Mouse (Mus musculus): ENCODE data around the gene Zdhhc1.

The Zdhhc1 gene

DNA sequence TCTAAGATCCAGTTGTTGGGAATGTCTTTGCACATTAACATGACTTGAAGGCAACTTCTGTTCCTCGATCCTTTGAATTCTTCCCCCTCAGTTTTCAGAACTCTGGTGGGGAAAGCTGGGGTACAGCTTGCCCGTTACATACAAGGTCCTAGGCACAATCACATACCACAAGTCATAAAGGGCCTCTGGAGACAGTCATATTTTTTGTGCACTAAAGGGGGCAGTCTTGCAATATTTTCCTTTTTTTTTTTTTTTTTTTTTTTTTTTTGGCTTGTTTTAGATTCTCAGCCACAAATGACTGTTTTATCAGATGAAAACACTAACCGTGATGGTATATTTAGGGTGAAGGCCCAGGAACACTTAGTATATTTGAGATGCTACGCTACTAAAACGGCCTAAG lies 43.4 kb downstream of the Zdhhc1 start:
- no peak for DNase-seq

DNA sequence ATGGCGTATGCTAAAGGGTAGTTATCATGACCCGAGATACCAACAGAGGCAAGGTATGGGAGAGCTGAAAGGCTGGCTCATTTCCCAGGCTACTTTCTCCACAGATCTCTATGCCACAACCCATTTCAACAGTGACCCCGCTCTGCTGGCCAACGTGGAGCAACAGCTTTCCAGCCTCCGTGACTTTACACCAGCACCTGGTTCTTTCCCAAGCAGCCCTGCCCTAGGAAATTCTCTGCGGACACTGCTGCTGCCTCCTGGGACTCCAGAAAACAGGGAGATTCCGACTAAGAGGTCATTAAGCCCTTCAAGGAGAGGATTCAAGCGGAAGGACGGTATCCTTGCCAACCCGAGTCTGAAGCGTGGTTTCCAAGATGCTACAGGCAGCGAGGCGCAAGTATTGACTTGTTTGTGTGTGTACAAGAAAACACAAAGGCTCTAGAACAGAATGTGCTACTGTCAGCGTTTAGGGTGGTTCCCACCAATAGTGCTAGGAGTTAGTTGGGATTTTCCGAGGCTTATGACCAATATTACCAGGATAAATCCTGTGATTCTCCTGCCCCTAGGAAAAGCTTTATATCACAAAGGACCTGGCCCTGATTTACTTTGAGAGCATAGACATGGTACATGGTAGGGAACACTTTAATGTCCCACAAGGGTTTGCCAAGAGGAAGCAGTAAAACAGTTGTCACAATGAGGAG lies 44.6 kb downstream of the Zdhhc1 start:
- no peak for DNase-seq

DNA sequence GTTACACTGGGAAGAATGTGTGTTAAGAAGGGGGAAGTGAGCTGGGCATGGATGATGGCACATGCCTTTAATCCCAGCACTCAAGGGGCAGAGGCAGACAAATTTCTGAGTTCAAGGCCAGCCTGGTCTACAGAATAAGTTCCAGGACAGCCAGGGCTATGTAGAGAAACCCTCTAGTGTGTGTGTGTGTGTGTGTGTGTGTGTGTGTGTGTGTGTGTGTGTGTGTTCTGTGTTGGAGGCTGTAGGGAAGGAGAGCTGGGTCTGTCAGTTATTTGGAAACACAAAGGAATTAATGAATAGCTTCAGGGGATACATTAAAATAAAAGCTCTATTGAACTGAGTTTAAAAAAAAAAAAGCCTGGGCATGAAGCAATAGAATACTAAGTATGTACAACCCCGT lies 45.7 kb downstream of the Zdhhc1 start:
- DNase-seq: no peak

DNA sequence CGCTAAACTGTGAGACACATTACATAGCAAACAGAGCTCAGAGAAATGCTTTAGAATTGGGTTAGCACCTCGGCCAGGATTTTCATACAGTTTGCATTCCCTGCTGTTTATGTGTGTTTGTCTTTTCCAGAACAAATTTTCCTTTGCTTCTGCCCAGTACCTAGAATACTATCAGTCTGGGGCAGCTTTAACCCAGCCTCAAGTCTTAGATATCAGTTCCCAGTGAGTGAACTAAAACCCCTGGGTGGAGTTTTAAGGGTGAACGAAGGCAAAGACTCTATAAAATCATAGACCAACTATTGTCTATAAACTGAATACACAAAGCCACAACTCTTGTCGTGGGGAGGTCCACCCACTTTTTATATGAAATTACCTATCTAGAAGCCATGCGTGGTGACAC lies 48.1 kb downstream of the Zdhhc1 start:
- DNase-seq: no peak

DNA sequence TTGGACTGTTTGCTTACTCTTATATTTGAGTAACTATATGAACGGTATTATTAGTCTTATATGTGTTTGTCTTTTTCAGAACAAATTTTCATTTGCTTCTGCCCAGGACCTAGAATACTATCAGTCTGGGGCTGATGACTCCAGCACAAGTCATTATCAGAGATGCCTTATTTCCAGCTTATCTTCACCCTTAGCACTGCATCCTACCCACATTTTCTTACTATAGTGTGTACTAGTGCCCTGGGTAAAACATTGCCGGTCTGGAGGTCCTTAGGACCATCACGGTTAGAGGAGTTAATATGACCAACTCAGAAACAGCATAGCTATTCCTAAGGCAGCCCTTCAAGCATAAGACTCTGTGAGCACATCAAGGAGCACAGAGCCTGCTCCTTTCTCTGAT lies 48.5 kb downstream of the Zdhhc1 start:
- no peak for DNase-seq

DNA sequence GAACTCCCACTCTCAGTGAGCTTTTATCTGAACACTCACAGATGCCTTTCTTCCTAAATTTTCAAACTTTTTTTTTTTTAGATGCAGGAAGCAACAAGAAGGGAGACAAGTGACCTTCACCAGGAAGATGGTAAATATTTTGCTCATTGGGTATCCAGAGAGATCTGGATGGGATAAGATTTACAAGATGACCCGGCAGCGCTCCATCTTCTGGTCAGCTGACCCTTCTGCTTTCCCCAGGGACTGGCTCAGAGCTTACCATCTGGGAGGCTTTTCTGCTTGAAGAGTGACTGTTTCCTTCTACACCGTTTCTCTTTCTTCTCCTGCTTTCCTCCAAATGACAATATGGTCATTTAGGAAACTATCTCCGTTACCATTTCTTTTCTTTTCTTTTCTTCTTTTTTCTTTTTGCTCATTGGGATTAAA lies 50.6 kb downstream of the Zdhhc1 start:
- DNase-seq: peak in 1 of 2 experiments; percentile 37

DNA sequence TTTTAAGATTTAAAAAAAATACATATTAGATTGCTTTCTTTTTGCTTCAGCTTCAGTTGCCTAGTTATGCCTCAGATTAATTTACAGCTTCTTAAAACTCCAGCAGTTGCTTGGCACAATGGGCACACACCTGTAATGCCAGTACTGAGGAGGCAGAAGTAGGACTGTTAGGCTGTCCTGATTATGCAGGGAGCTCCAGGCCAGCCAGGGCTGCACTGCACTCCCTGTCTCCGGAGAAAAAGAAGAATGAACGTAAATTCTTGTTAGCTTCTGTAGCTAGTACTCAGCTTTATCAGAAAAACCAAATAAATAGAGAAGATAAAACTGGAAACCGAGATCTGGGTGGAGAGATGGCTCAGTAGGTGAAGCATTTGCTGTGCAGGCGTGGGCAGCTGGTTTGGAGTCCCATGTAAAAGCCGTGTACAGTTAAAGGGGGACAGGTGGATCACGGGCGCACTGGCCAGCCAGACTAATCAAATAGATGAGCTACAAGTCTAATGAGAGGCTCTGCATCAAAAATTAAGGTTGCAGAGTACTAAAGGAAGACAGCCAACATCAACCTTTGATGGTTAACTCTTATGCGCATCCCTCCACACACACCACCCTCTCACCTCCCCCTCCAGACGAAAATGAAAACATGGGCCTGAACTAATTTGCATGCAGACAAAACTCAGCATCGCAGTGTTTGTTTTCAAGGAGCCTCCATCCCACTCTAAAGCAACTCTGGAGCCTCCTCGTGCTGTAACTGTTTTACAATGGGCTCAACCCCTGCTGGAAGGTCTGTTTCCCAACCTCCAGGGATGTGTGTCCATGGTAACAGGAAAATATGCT lies 51.2 kb downstream of the Zdhhc1 start:
- DNase-seq: no peak

DNA sequence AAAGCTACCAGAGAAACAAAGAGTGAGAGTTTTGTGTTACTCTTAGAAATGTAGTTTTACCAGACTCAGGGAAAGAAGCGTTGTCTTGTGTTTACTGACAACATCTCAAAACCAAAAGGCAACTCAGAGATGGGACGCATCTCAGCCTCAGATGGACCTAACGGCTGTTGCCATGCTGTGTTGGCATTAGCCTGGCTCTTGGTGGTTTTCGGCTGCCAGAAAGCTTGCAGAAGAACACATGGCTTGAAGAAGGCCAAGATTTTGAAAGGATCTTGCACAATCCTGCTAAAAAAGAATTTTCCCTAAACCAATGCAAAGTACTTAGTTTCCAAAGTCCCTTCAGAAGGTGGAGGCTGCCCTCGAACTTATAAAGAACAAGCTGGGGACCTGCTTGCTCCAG lies 54.0 kb downstream of the Zdhhc1 start:
- no peak for DNase-seq

DNA sequence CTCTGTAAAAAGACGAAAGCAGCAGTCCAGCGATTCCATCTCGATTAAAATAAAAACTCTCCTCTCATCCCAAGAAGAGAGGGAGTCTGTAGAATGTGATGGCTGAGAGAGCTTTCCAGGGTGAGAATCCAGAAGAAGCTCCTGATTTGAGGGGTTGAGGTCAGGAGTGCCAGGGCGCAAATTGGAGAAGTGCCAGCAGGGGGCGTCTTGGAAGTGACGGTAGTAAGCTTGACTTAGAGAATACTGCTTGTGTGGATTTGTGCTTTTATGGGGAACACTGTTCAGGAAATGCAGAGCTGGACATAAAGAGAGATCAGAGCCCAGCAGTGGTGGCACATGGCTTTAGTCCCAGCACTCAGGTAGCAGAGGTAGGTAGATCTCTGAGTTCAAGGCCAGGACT lies 55.3 kb downstream of the Zdhhc1 start:
- DNase-seq: peak; percentile 56 to 59

DNA sequence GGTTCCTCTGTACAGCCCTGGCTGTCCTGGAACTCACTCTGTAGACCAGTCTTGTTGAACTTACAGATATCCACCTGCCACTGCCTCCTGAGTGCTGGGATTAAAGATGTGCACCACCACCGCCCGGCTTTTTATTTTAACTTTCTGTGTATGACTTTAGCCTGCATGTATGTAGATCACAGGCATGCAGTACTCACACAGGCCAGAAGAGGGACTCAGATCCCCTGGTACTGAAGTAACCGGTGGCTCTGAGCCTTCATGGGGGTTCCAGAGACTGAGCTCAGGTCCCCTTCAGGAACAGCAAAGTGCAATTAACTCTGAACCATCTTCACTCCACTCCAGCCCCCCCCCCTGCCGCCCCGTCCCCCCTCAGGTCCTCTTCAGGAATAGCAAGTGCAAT lies 57.8 kb downstream of the Zdhhc1 start:
- DNase-seq: peak; percentile 46 to 68

DNA sequence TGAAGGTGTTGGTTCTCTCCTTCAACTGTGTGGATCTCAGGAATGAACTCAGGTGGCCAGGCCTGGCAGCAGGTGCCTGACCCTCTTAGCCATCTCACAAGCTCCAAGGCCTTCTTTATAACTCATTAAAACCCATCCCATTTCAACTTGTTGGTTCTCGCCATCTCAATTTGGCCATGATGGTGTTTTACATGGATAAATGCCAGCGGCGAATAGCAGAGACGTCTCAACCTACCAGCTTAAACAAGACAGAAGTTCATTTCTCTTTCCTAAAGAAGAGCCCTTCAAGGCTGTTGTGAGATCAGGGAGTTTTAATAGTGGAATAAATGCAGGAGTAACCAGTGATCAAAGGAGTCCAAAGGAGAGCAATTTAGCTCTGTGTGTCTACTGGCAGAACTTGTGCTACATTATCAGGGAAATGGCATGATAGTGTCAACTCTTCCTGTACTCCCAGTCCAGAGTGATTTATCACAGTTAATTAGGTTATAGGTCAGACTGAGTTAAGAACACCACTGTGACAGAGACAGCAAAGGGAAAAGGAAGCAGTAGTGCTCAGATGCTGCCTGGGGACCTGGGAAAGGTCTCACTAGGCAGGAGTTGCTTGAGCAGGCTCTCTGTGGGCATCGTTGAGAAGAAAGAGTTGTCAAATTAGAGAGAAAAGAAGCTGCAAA lies 59.5 kb downstream of the Zdhhc1 start:
- no peak for DNase-seq

DNA sequence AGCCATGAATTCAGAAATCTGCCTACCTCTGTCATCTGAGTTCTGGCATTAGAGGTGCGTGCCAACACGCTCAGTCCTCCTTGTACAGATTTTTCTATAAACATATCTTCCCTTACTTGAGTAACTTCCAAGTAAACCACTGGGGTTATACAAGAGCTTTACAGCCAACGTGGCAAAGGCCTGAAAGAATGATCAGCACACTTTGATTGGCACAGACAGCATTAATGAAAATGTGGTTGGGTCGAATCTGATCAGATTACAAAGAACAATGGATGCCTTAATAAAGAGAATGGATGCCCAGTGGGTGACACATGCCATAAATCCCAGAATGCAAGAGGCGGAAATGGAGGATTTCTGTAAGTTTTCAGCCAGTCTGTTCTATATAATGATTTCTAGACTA lies 60.5 kb downstream of the Zdhhc1 start:
- DNase-seq: no peak

DNA sequence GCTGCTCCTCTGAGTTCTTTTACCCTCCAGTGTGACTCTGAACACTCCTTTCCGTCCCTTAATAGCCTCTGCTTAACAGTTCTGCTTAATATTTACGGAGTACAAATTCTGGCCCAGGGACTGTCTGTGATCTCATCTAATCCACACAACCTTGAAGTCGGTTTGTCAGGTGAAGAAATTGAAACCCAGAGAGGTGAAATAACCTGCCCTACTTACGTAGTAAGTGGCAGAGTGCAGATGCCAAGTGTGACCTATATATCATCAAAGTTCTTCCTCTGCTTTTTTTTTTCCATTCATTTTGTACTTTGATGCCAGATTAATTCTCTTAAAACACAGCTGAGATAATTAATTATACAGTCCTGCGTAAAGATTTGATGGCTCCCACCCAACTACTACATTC lies 62.6 kb downstream of the Zdhhc1 start:
- no peak for DNase-seq

DNA sequence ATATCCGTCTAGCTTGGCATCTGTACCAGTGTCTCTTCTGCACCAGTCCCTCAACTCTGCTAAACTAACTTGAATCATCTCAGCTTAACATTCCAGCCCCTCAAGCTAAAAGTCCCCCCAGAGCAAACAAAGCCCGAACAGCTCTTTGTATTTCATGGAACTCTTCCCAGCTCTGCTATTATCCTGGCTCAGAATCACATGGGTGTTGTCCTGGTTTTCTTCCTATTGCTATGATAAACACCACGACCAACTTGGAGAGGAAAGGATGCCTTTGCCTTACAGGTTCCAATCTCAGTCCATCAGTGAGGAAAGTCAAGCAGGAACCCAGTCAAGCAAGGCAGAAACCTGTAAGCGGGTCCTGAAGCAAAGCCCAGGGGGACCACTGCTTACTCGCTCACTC lies 63.2 kb downstream of the Zdhhc1 start:
- no peak for DNase-seq

DNA sequence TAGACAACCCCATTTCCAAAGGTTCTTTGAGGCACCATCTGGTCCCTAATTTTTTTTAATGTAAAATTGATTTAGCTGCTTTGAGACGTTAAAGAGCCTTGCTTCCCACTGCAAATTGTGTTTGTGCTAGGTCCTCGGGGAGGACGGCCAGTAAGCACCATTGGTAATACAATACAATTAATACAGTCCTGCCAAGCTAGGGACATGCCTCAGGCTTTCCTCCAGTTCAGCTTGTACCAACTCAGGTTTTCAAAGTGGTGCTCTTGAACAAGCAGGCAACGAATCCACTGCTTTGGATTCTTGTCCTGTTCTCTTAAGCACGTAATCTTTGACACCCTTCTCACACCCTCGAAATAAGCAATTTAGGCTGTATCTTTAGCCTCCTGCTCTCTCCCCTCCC lies 63.7 kb downstream of the Zdhhc1 start:
- no peak for DNase-seq

DNA sequence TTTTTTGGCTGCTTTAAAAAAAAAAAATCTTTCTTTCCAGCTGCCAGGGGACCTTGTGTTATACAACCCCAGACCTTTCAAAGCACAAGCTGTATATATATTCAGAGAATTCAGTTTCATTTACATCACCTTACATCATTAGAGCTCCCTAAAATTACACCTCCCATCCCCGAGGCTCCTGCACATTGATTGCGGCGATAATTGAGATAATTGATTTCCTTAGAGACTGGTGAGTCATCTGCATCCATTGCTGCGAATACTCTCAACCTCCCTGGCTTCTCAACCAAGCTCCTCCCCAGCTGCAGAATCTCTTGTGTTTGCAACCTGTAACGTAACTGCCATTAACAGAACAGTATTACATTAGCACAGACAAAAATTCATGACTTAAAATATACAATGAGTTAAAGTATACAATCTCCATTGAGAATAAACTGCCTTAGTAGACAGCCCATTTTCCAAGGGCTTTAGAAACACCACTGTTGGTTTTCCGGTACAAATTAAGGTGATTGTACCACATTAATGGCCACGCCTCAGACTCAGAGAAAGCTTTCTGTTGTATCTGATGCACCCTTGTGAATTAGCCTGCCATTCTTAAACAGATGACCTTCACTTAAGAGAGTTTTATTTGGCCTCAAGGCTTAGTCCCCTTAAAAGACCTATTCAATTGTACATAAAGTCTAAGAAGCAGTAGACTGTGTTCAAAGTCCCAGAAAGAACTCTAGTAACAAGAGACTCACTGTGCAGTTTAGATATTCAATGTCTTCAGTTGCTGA lies 64.8 kb downstream of the Zdhhc1 start:
- DNase-seq: no peak

DNA sequence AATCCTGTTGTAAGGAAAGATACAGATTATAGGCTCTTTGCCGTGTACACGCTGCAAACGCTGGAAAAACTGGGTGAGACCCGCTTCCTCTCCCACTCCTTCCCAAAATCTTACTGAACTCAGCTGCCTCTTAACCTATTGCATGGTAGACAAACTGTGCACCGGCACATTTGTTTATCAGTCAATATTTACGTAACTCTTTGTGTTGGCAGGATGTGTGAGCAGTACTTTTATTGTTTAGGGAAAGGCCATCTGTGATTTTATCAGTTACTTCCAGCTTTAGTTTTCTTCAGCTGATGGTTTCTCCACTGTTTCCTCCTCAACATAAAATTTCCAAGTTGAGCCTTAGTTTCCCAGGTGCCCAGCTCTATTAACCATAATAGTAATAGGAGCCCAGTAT lies 69.8 kb downstream of the Zdhhc1 start:
- no peak for DNase-seq

All from kidney, postnatal 25 days (tissue).